9 mouse cellular contexts compared by ENCODE assay signal in genomic region chr7:58626305-58627155, GRCm38 (mm10). TPM values are rescaled to one million over a fixed set of nuclear protein-coding genes. Genes with fewer than 3 reads are reported as not detected.
DNase-seq lines count a peak whose midpoint lies in the region; ATAC-seq and TF ChIP-seq lines count a peak whose summit lies in the region.
"Had no signal": no experiment of that assay in that cellular context is flagged by ENCODE, and none has a peak within 500 bp of the region (broad histone marks: within the 10 kb centered on the region; RNA-seq: fewer than 3 reads in every experiment).

No protein-coding gene starts in this region.

- H3K36me3 ChIP-seq in heart, embryonic 16.5 days (ENCODE audit: control insufficient read depth, insufficient read depth), result no peaks in the 10 kb centered on the region
- H3K36me3 ChIP-seq in intestine, embryonic 15.5 days, result no peaks in the 10 kb centered on the region
- H3K36me3 ChIP-seq in hindbrain, embryonic 13.5 days, result no peaks in the 10 kb centered on the region
- H3K36me3 ChIP-seq: hindbrain, embryonic 15.5 days had no signal

- ATAC-seq in heart, embryonic 16.5 days (replicated peaks; ENCODE audit: extremely low read depth, insufficient read depth, low FRiP score), result no peak
- 0 out of 2 replicates have a peak, but pooled peaks have one; percentile 43 for ATAC-seq in monocyte, adult 5-6 weeks (replicated peaks; ENCODE audit: insufficient number of reproducible peaks, low FRiP score, low TSS enrichment, poor library complexity, severe bottlenecking)
- ATAC-seq in intestine, embryonic 15.5 days, result no peak
- ATAC-seq in hindbrain, embryonic 13.5 days (ENCODE audit: low FRiP score), result no peak

- peak overlapping the region; percentile 10; the same call in 1 of the 2 replicates for H3K27ac ChIP-seq in heart, embryonic 16.5 days (ENCODE audit: low read length)
- no peak overlapping the region for H3K27ac ChIP-seq in intestine, embryonic 15.5 days
- no peak overlapping the region for H3K27ac ChIP-seq in hindbrain, embryonic 13.5 days
- H3K27ac ChIP-seq: hindbrain, embryonic 15.5 days had no signal

- no peak overlapping the region for H3K4me3 ChIP-seq in heart, embryonic 16.5 days (ENCODE audit: low read length)
- no peak overlapping the region for H3K4me3 ChIP-seq in intestine, embryonic 15.5 days (replicated peaks)
- no peak overlapping the region for H3K4me3 ChIP-seq in hindbrain, embryonic 13.5 days
- H3K4me3 ChIP-seq: hindbrain, embryonic 15.5 days had no signal

- no peak overlapping the region for H3K9ac ChIP-seq in heart, embryonic 16.5 days (ENCODE audit: low read length)
- H3K9ac ChIP-seq in intestine, embryonic 15.5 days, result no peak overlapping the region
- H3K9ac ChIP-seq in hindbrain, embryonic 13.5 days, result no peak overlapping the region
- H3K9ac ChIP-seq: hindbrain, embryonic 15.5 days had no signal

- H3K4me2 ChIP-seq in heart, embryonic 16.5 days (ENCODE audit: low read depth, low read length), result no peak overlapping the region
- no peak overlapping the region for H3K4me2 ChIP-seq in intestine, embryonic 15.5 days (replicated peaks)
- H3K4me2 ChIP-seq in hindbrain, embryonic 13.5 days, result no peak overlapping the region
- H3K4me2 ChIP-seq: hindbrain, embryonic 15.5 days had no signal

- no peaks in the 10 kb centered on the region for H3K9me3 ChIP-seq in heart, embryonic 16.5 days (replicated peaks; ENCODE audit: control insufficient read depth, low read length)
- H3K9me3 ChIP-seq in intestine, embryonic 15.5 days, result no peaks in the 10 kb centered on the region
- no peaks in the 10 kb centered on the region for H3K9me3 ChIP-seq in hindbrain, embryonic 13.5 days
- H3K9me3 ChIP-seq: hindbrain, embryonic 15.5 days had no signal

- peak; percentile 9 to 15 for DNase-seq in layer of hippocampus, postnatal 14 days (ENCODE audit: low spot score in 2 of 2)
- no peak for DNase-seq in layer of hippocampus, adult 11-12 months (ENCODE audit: low spot score)
- DNase-seq in brain, embryonic 14.5 days (ENCODE audit: low read depth), result peak; percentile 11
- no peak for DNase-seq in right cerebral cortex, adult 18-20 months

- no peaks in the 10 kb centered on the region for H3K27me3 ChIP-seq in heart, embryonic 16.5 days (ENCODE audit: control insufficient read depth, insufficient read depth, low read length)
- no peaks in the 10 kb centered on the region for H3K27me3 ChIP-seq in intestine, embryonic 15.5 days (replicated peaks)
- H3K27me3 ChIP-seq in hindbrain, embryonic 13.5 days, result no peaks in the 10 kb centered on the region
- H3K27me3 ChIP-seq: hindbrain, embryonic 15.5 days had no signal

- WGBS in heart, embryonic 16.5 days, result 63% methylated on average over 9 of the region's 9 CpGs
- 62% methylated on average over 9 of the region's 9 CpGs for WGBS in intestine, embryonic 15.5 days
- WGBS in hindbrain, embryonic 13.5 days, result 79% methylated on average over 9 of the region's 9 CpGs

- TF ChIP-seq CTCF in brain, embryonic 14.5 days (IDR thresholded peaks at IDR 0.05; ENCODE audit: borderline replicate concordance, extremely low read depth, insufficient read depth, insufficient read length), result no peak

- TF ChIP-seq POLR2A in brain, embryonic 14.5 days (IDR thresholded peaks at IDR 0.05; ENCODE audit: borderline replicate concordance, extremely low read depth, insufficient read depth, insufficient read length, poor library complexity, severe bottlenecking), result no peak

- H3K4me1 ChIP-seq in heart, embryonic 16.5 days (ENCODE audit: control insufficient read depth, insufficient read depth, low read length), result no peaks in the 10 kb centered on the region
- no peaks in the 10 kb centered on the region for H3K4me1 ChIP-seq in intestine, embryonic 15.5 days (replicated peaks)
- H3K4me1 ChIP-seq in hindbrain, embryonic 13.5 days (replicated peaks), result no peaks in the 10 kb centered on the region
- H3K4me1 ChIP-seq: hindbrain, embryonic 15.5 days had no signal

RNA-seq across cellular contexts. Expression of gene Atp10a, which starts 29.4 kb away (rescaled TPM):
- 1 to 10 TPM; 6.1 to 7.1 TPM for total RNA-seq in layer of hippocampus, postnatal 14 days (2021)
- 2.6 and 2.8 TPM in 2 replicates for polyA plus RNA-seq in brain, embryonic 14.5 days (2012; rRNA removed)
- 1.8 and 1.9 TPM in 2 replicates for polyA plus RNA-seq in heart, embryonic 16.5 days (2015; fragmentation: Nextera tagmentation; extraction: Ambion mirVana)
- 5.0 to 11.1 TPM (median 5.7 TPM) in 3 replicates for total RNA-seq in monocyte, adult 5-6 weeks (2017)
- 2.9 TPM in 2 replicates for polyA plus RNA-seq in intestine, embryonic 15.5 days (2015; fragmentation: Nextera tagmentation; extraction: Ambion mirVana)
- 0.54 and 0.84 TPM in 2 replicates for polyA plus RNA-seq in hindbrain, embryonic 13.5 days (2015; fragmentation: Nextera tagmentation; extraction: Ambion mirVana)

Comparison
In these comparisons a context has a peak if more than half of its experiments do, and no peak if none do; other contexts are left out.
1. DNase-seq: peak in layer of hippocampus, postnatal 14 days (2 of 2) and brain, embryonic 14.5 days (single experiment); none in layer of hippocampus, adult 11-12 months (single experiment) and right cerebral cortex, adult 18-20 months (single experiment).